Mouse (Mus musculus) c-Kit-positive CD71-positive TER-119-negative erythroid progenitor cells, embryonic 14.5 days (primary cell): Measurements from ENCODE around the gene Tdrd12.
"Not testable (repeated sequence)": the region's sequence is repeated elsewhere in the genome, so short reads cannot be mapped to it uniquely, and the experiment has no call there.

Experiments used
- DNase-seq: peaks from one replicate; pipeline ENCODE4 v3.0.0-alpha.2; 2013; ENCODE audit warnings: low read depth

Tdrd12 gene

DNA sequence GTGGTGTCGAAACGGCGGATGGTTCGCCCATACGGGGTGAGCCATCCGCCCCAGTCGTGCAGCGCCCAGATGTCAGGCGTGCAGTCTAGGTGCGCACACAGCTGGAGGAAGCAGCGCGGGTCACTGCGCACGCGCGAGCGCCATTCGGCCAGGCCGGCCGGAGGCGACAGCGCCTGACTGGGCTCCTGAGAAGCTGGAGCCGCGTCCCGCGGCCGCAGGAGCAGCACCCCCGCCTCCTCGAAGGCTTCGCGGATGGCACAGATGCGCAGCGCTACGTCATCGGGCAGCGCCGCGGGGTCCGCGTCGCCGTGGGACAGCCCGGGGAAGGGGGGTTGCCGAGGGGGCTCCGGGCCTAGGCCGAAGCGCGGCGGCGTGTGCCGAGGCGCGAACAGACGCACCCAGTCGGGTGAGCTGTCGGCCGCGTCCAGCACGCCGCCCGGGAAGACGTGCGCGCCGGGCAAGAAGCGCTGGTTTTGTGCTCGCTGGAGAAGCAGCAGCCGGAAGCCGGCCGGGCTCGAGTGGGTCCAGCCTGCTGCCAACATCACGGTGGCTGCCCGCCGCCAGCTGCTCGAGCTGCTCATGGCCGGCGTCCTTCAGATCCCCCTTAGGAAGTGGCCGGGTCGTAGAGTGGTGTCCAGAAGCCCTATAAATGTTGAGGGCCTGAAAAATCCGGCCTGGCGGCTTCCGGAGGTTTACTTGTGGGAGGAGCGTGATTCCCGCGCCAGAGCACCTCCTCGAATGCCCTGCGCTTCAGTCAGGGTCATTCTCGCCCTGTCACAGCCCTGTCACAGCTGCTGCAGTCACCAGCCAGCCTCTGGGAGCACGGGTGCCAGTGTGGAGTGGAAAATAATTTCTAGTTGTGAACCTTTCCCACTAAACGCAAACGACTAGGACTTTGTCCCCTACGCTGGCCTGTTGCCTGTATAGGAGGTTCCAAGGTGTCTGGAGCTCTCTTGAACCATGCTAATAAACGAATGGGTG lies 18.0 kb upstream of the Tdrd12 start:
- peak; percentile 75 for DNase-seq

GRCm38 (mm10) chr7:35554605-35555175 lies 17.1 kb upstream of the Tdrd12 start:
- no peak for DNase-seq

DNA sequence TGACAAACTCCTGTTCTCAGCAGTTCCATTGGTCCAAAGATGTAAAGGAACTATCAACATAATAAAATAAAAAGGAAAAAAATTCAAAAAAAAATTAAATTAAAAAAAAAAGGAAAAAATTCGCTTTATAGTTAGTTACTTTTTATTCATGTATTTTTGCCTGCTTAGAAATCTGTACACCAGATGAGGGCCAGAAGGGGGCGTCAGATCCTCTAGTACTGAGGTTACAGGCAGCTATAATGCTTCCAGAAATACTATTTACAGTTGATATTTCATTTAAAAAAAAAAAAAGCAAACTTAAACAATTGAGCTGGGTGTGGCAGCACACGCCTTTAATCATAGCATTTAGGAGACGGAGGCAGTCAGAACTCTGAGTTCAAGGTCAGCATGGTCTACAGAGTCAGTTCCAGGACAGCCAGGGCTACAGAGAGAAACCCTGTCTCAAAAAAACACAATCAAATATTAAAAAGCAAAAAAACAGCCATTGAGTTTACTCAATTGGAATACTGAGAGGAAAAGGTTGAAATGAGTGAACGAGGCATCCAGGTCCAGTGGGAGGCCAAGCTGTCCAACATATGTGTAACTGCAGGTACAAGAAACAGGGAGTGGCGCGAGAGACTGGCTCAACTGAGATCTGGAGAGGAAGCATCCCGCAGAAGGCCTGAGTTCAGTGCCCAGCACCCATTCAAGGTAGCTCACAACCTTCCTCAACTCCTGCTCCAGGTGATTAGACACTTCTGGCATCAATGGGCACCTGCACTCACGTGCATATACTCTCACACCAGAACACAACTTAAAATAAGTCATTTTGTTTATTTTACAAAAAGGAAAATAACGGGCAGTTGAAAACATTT lies 16.4 kb upstream of the Tdrd12 start:
- peak; percentile 70 for DNase-seq

DNA sequence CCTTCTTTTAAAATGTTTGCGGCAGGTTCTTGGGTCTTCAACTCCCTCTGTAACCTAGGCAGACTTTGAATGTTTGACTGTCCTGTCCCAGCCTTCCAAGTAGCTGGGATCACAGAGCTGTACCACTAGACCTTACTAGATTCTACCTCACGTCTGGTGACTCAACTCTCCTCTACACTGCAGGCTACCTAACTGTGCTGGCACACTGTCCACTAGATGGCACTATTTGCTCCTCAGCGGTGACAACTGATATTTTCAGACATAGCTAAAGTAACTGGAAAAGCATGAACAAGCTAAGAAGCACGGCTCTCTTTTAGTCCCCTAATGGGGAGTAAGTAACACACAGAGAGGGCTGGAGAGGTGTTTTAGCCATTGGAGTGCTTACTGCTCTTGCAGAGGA lies 8.3 kb upstream of the Tdrd12 start:
- peak; percentile 63 for DNase-seq

DNA sequence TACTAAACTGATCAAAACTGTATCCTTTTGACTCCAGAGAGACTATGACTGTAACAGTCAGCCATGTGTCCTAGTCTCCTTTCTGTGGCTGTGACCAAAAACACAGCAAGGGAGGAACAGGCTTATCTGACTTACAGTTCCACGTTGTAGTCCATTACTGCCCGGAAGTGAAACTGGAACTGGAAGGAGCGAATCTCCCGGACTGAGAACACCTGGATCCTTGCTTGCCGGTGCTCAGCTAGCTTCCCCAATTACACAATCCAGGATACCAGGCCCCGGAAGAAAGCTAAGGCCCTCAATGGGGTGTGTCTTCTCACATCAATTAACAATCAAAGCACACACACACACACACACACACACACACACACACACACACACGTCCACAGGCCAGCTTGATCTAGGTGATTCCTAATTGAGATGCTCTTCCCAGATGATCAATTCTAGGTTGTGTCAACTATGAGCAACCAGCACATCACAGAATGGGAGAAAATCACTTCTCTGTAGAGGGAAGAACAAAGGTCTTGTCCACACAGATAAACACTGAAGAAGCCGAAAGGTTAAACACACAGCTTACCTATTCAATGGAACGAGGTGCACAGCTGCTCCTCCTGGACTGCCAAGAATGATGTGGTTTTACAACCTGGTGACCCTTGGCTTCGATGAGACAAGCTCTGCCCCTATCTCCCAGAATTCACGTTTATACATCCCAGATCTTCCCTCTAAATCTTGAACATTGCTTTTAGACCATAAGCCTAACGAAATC lies 1.6 kb downstream of the Tdrd12 start:
- no peak for DNase-seq

GRCm38 (mm10) chr7:35530544-35530943 lies 7.0 kb downstream of the Tdrd12 start:
- not testable (repeated sequence) for DNase-seq

- DNase-seq = no peak
Measured at GRCm38 (mm10) chr7:35530026-35530425, 7.5 kb downstream of the Tdrd12 start.

GRCm38 (mm10) chr7:35526795-35527194 lies 10.8 kb downstream of the Tdrd12 start:
- no peak for DNase-seq

GRCm38 (mm10) chr7:35501995-35502394 lies 35.5 kb downstream of the Tdrd12 start:
- DNase-seq = no peak

DNA sequence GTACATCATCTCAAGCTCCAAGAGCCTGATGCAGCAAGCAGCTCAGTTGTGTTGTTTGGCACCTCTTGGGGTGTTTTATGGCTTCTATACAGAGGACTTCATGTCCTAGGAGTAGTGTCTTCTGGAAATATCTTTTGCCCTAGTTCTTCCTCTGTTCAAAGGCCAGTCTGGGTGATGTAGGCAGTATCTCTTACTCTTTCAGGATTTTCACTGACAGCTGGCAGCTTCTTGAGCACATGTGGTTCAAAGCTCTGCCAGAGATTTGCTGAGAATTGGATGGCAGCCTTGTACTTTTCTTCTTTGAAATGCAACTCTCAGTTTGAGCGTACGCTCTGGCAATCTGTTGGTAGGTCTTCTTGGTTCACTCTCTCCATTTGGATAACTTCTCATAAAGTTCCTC lies 40.0 kb downstream of the Tdrd12 start:
- no peak for DNase-seq

DNA sequence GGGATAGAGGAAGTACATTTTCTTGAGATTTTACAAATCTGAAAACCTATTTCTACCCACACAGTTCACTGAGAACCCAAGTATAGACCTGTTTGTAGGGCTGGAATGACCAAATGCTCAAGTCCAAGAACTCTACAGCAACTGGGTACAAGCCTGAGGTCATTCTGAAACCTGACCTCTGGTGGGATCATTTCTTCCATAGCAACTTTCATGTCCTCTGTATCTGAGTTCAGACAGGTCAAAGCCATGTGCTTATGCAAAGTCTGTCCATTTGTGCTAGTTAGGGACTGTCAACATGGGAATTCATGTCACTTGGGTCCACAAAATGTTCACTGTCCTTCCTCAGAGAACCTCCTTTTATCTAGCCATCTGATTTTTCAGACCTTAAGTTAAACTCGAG lies 46.5 kb downstream of the Tdrd12 start:
- DNase-seq = no peak

- no peak for DNase-seq
Measured at GRCm38 (mm10) chr7:35490186-35490585, 47.4 kb downstream of the Tdrd12 start.

DNA sequence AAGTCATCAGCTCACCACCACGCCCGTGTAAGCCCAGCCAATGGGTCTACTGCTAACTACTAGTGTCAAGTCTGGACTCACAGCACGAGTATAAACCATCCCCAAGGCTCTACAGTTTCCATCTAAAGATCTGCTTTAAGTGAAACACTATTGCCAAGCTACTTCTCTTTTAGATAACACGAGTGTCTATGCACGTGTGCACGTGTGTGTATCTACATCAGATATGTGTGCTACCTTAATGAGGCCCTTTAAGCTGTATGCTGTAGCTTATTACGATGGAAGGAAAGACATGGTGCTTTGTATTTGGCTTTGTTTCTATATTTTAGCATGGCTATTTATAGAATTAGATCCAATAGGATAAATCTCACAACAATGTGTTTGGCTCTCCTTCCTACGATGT lies 51.0 kb downstream of the Tdrd12 start:
- DNase-seq = no peak

GRCm38 (mm10) chr7:35485126-35485525 lies 52.4 kb downstream of the Tdrd12 start:
- no peak for DNase-seq

- DNase-seq = no peak
Measured at GRCm38 (mm10) chr7:35476457-35476856, 61.1 kb downstream of the Tdrd12 start.

DNA sequence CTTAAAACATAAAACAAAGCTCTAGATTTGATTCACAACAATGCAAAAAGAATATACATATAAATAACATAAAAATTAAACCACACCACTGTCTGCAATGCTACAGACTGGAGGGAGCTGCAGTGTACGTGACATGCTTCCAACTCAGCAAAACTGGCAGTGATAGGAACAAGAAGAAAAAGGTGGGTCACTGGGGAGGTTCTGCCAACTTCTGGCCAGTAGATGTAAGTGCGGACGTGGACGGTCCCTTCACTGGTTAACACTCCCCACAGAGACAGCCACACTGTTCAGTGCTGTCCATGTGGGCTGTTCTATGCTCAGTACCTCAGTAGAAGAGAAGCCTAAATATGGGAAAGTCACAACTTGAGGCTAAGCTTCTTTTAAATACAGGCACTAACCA lies 66.8 kb downstream of the Tdrd12 start:
- DNase-seq = no peak

GRCm38 (mm10) chr7:35467856-35468255 lies 69.7 kb downstream of the Tdrd12 start:
- no peak for DNase-seq

- DNase-seq = no peak
Measured at GRCm38 (mm10) chr7:35465027-35465426, 72.5 kb downstream of the Tdrd12 start.

- DNase-seq = no peak
Measured at GRCm38 (mm10) chr7:35460971-35461370, 76.6 kb downstream of the Tdrd12 start.

- no peak for DNase-seq
Measured at GRCm38 (mm10) chr7:35456091-35456814, 81.3 kb downstream of the Tdrd12 start.

- DNase-seq = no peak
Measured at GRCm38 (mm10) chr7:35448867-35449266, 88.7 kb downstream of the Tdrd12 start.
